Mouse (Mus musculus) heart, embryonic 11.5 days (tissue): ENCODE measurements around the gene Ostc. TPM values are rescaled to one million over a fixed set of nuclear protein-coding genes. Genes with fewer than 3 reads are reported as not detected.

ENCODE experiments used
- polyA plus RNA-seq: library from polyadenylated mRNA; unstranded; fragments of >200 nt; fragmentation: Nextera tagmentation; extraction: Ambion mirVana; gene quantifications from 2 replicates; pipeline ENCODE4 v1.2.1, GENCODE M21; 2014

Gene Ostc
- polyA plus RNA-seq, 1 experiment from 2014 or later, result 282 TPM

Other genes starting within 250 kb of the Ostc start
- not detected in 2 replicates for gene Etnppl, start 92.0 kb downstream of the Ostc start, polyA plus RNA-seq
- gene Rpl34, start 21.0 kb upstream of the Ostc start, polyA plus RNA-seq, result 614 and 626 TPM in 2 replicates